Mouse (Mus musculus) heart, postnatal 10 days (tissue): Measurements from ENCODE around the gene Ftsj3. TPM values are rescaled to one million over a fixed set of nuclear protein-coding genes. Genes with fewer than 3 reads are reported as not detected.
"Not testable (repeated sequence)": the region's sequence is repeated elsewhere in the genome, so short reads cannot be mapped to it uniquely, and the experiment has no call there.

Source experiments
- DNase-seq, 2 experiments: peaks; one replicate each; pipeline ENCODE4 v3.0.0; 2021
- intact Hi-C: fragments of 180-260 bp; cut with DNase I; formaldehyde crosslinking; loops from one replicate; pipeline ENCODE4 v1.15.1; 2025
- total RNA-seq, 2 experiments: library from RNA; stranded (reverse); gene quantifications; 2 replicates each; pipeline ENCODE4 v1.2.3; 2021

Gene Ftsj3
- total RNA-seq, 2 experiments from 2014 or later: 22.3 to 24.7 TPM

DNA sequence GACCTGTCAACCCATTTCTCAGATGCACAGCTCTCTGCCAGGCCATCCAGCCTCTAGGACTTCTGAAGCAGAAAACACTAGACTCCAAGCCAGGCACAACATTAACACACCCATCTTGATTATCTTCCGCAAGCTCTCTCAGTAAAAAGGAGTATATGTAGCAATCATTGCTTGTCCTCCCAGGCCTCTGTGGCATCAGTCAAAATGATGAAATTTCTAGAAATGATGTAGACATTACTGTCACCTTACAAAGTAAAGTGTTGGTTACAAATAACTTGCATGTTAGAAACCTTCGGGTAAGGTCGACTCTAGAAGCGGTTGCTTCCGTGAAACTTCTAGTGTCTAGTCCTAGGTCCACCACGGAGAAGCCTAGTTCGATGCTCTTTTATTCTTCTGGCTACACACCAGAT, 40.4 kb downstream of the Ftsj3 start:
- DNase-seq: no peak
- intact Hi-C loops: no loop called here

DNA sequence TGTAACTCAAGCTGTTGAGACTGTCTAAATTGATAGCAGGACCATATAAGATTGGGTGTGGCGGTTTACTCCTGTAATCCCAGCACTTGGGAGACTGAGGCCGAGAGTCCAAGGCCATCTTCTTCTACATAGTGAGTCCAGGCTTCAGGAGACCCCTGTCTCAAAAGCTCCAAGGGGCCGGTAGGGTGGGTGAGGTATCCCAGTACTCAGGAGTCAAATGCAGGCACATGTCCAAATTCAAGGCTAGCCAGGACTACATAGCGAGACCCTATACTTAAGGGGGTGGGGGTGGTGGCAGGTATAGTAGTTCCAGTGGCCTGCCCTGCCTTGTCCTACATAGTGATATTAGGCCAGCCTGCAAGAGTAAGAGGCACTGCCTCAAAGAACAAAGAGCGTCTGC, 41.0 kb downstream of the Ftsj3 start:
- intact Hi-C loops: no loop called here
- no peak for DNase-seq

DNA sequence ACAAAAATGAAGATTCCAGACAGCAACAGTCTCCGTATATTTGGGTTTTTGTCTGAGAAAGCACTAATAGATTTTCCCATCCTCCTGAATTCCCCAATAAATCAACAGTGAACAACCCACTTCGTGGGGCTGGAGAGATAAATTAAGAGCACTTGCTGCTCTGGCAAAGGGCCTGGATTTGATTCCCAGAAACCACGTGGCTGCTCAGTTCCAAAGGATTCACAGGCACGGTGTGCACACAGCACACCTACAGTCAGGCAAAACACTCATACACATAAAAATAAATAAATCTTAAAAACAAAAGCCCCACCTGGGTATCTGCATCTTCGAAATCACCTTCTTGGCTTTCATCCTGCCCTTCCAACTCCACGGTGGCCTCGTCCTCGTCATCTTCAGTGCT, 43.1 kb downstream of the Ftsj3 start:
- intact Hi-C loops: no loop called here

DNA sequence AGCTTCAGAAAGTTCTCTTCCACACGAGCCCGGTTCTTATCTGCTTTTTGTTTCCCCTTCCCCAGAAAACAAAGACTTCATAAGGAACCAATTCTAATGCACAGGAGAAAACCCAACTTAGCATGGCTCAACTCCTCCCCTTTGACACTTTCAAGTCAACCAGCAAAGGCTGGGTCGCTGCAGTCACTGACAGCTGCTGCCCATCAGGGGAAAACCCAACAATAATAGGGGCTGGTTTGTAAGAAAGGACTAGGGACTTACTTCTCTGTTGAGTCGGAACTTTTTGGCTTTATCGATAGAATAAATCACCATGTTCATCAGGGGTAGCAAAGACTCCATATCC, 53.8 kb downstream of the Ftsj3 start, which contains the start of gene Strada:
Gene Strada (minus strand): TSS at position 46 of the 343 bp plus-strand sequence.
- no peak for DNase-seq
- intact Hi-C loops: no loop called here

More for the DNA sequence above, 43.1 kb downstream of the Ftsj3 start:
- DNase-seq: peak; percentile 48 to 54

DNA sequence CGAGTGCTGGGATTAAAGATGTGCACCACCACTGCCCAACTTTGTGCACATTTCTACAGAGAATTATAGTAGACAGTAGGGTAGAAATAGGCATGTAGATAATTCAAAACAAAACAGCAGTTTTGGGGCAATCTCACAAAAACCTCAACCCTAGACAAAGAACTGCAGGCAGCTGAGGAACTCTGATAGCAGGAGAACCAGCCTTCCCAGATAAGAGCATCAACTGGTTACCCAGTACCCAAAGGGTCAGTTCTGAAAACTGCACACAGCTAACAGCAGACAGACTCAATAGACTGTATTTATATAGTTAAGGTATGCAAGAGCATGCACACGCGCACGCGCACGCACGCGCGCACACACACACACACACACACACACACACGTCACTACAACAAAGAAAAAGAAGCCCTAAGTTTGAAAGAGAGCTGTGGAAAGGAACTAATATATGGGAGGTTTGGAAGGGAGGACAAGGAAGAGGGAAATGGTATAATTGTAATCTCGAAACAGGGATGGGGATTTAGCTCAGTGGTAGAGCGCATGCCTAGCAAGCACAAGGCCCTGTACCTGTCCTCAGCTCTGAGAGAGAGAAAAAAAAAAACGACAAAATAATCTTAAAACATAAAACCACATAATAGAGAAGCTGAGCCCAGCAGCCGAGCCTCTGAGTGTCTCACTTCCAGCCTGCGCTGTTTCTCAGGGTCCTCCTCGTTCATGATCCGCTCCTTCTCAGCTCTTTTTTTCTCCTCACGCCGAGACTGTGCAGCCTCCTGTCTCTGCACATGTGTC, 54.3 kb downstream of the Ftsj3 start:
- DNase-seq: no peak
- intact Hi-C loops: no loop called here

DNA sequence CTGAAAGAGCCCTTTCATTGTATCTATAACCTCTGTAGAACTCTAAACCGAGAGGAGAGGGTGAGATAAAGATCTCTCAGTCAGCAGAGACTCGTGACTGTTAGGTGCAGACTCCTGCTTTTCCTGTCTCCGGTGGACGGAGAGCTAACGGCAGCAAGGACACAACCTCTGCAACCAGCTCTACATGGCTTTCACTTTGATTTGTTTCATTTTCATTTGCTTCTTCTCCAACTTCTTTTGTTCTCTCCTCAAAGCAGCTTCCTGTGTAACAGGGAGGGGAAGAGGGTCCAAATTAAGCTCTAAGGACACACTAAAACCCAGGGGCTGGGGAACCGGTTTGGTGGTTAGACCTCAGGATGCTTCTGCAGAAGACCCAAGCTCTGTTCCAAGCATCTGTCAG, 55.1 kb downstream of the Ftsj3 start:
- no peak for DNase-seq
- intact Hi-C loops: no loop called here

DNA sequence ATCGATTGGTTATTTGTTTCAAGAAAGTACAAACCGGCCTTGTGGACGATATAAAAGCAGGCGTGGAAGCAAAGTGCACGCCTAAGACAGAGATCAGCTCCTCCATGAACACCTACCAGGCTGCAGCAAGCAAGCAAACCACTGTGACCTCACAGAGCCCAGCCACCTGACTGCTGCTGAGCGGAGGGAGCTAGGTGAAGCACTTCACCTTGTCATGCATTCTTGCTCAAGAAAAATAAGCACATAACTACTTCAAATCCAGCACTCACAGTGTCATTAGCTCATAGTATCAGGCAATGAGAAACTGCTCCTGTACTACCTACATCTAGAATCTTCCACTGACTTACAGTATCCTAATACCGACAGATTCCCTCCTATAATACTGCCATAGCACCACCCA, 55.9 kb downstream of the Ftsj3 start:
- DNase-seq, intact Hi-C loops: not testable (repeated sequence)

Other genes starting within 250 kb of the Ftsj3 start
- under 1 TPM in 1 of 2 experiments, not detected in 1; 0.31 TPM for gene Kcnh6, start 248.0 kb downstream of the Ftsj3 start, total RNA-seq
- gene Dcaf7, start 219.2 kb downstream of the Ftsj3 start, total RNA-seq: 10 to 100 TPM; 54.6 to 57.6 TPM
- gene Taco1, start 190.0 kb downstream of the Ftsj3 start, total RNA-seq: 10 to 100 TPM; 49.4 to 50.1 TPM
- 10 to 100 TPM; 50.5 to 50.6 TPM for gene Map3k3, start 171.5 kb downstream of the Ftsj3 start, total RNA-seq
- gene Gm10840, start 95.2 kb downstream of the Ftsj3 start, total RNA-seq: not detected
- gene Limd2, start 95.2 kb downstream of the Ftsj3 start, total RNA-seq: 10 to 100 TPM; 13.6 to 14.1 TPM
- 10 to 100 TPM; 11.1 to 12.9 TPM for gene Strada, start 53.9 kb downstream of the Ftsj3 start, total RNA-seq
- 10 to 100 TPM; 79.9 to 83.2 TPM for gene Ccdc47, start 39.7 kb downstream of the Ftsj3 start, total RNA-seq
- 10 to 100 TPM; 37.3 to 38.8 TPM for gene Ddx42, start 39.2 kb downstream of the Ftsj3 start, total RNA-seq
- gene Psmc5, start 75 bp upstream of the Ftsj3 start, total RNA-seq: 100 to 1,000 TPM; 107 to 109 TPM
- gene Smarcd2, start 16.9 kb upstream of the Ftsj3 start, total RNA-seq: 10 to 100 TPM; 28.1 to 28.4 TPM
- under 1 TPM in 1 of 2 experiments, not detected in 1; 0.07 TPM for gene Tcam1, start 20.6 kb upstream of the Ftsj3 start, total RNA-seq
- not detected for gene Gh, start 45.8 kb upstream of the Ftsj3 start, total RNA-seq
- gene Cd79b, start 58.7 kb upstream of the Ftsj3 start, total RNA-seq: 1 to 10 TPM; 2.3 to 3.1 TPM
- gene Scn4a, start 97.2 kb upstream of the Ftsj3 start, total RNA-seq: 1 to 10 TPM; 3.2 to 3.6 TPM
- under 1 TPM; 0.31 to 0.64 TPM for gene Prr29, start 109.4 kb upstream of the Ftsj3 start, total RNA-seq
- gene Icam2, start 132.0 kb upstream of the Ftsj3 start, total RNA-seq: 10 to 100 TPM; 57.1 to 67.0 TPM
- 10 to 100 TPM in 1 of 2 experiments, 1 to 10 TPM in 1; 8.9 to 10.5 TPM for gene Ern1, start 231.8 kb upstream of the Ftsj3 start, total RNA-seq